Mouse (Mus musculus) spleen, adult 2 months (tissue): ENCODE results near the gene Gpr162.

Source experiments
- CTCF ChIP-seq: fragments of 200-500 bp; IDR thresholded peaks from 2 replicates; pipeline ENCODE4 v1.5.1; 2011; ENCODE audit warnings: mild to moderate bottlenecking, inconsistent platforms; ENCODE audit not compliant: insufficient read depth, insufficient read length, insufficient replicate concordance; ENCODE audit errors: extremely low read depth
- POLR2A ChIP-seq: fragments of 200-500 bp; IDR thresholded peaks from 2 replicates; pipeline ENCODE4 v1.6.1; 2011; ENCODE audit warnings: low read depth, low read length, inconsistent platforms

GRCm38 (mm10) chr6:124913214-124913613, 49.4 kb upstream of the Gpr162 start:
- TF ChIP-seq CTCF (no peak), POLR2A (no peak)
